Mouse (Mus musculus) neural tube, embryonic 11.5 days (tissue): ENCODE measurements around the gene Vmn1r218. TPM values are rescaled to one million over a fixed set of nuclear protein-coding genes. Genes with fewer than 3 reads are reported as not detected.
"Not testable (repeated sequence)": the region's sequence is repeated elsewhere in the genome, so short reads cannot be mapped to it uniquely, and the experiment has no call there.

Experiments
- ATAC-seq: fragments of 200-750 bp; cut with Nextera tagmentation; 2 replicates; pipeline ENCODE4 v1.8.0; 2017; ENCODE audit warnings: moderate number of reproducible peaks, mild to moderate bottlenecking, moderate TSS enrichment, moderate library complexity; ENCODE audit not compliant: insufficient read depth, low FRiP score, low TSS enrichment
- DNase-seq: peaks from one replicate; pipeline ENCODE4 v3.0.0-alpha.2; 2015; ENCODE audit warnings: low spot score
- H3K27ac ChIP-seq: fragments of 300-500 bp; sonication (generic); 2 replicates; pipeline ENCODE4 v1.5.1; 2014; ENCODE audit warnings: low read depth, mild to moderate bottlenecking, low read length
- H3K27me3 ChIP-seq: fragments of 300-500 bp; sonication (generic); 2 replicates; pipeline ENCODE4 v1.6.1; 2014; ENCODE audit warnings: mild to moderate bottlenecking, low read length, mixed read lengths; ENCODE audit not compliant: control insufficient read depth, insufficient read depth
- H3K36me3 ChIP-seq: fragments of 300-500 bp; sonication (generic); 2 replicates; pipeline ENCODE4 v1.6.1; 2014; ENCODE audit warnings: mild to moderate bottlenecking, low read length, moderate library complexity, mixed read lengths; ENCODE audit not compliant: control insufficient read depth, insufficient read depth
- H3K4me1 ChIP-seq: fragments of 300-500 bp; sonication (generic); 2 replicates; pipeline ENCODE4 v1.6.1; 2014; ENCODE audit warnings: low read length, mixed read lengths; ENCODE audit not compliant: control insufficient read depth, insufficient read depth
- H3K4me2 ChIP-seq: fragments of 300-500 bp; sonication (generic); 2 replicates; pipeline ENCODE4 v1.6.1; 2014; ENCODE audit warnings: low read depth, mild to moderate bottlenecking, moderate library complexity
- H3K4me3 ChIP-seq: fragments of 300-500 bp; sonication (generic); 2 replicates; pipeline ENCODE4 v1.5.1; 2014; ENCODE audit warnings: low read depth, low read length
- H3K9ac ChIP-seq: fragments of 300-500 bp; sonication (generic); 2 replicates; pipeline ENCODE4 v1.6.1; 2014; ENCODE audit warnings: mild to moderate bottlenecking, low read length
- H3K9me3 ChIP-seq: fragments of 300-500 bp; sonication (generic); 2 replicates; pipeline ENCODE4 v1.6.1; 2016; ENCODE audit warnings: low read length; ENCODE audit not compliant: control insufficient read depth
- WGBS: fragments of 180-500 bp; shearing (Covaris S2); extraction: QIAGEN DNeasy Blood & Tissue Kit; methylation state at CpG from one replicate; pipeline ENCODE4 v1.1.7; 2014; 5-methylcytosine and 5-hydroxymethylcytosine counted together
- polyA plus RNA-seq: library from polyadenylated mRNA; unstranded; fragments of >200 nt; fragmentation: Nextera tagmentation; extraction: Ambion mirVana; gene quantifications from 2 replicates; pipeline ENCODE4 v1.2.1, GENCODE M21; 2014

Gene Vmn1r218
- polyA plus RNA-seq: not detected in 2 replicates

DNA sequence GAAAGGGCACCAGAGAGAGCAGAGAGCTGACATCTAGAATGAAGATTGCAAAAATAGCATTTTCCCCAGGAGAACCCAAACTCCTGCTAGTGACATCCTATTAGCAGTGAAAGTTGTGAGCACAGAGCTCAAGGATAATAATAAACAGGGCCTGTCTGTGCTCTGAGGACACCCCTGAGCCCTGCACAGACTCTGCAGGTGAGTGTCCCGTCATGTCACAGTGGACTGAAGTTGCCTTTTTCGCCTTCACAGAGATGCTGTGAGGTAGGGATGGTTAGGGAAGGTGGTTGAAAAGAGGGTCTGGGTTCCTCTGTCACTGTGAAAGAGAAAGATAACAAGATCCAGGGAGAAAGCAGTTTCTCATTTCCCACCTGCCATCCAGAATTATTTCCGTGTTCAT lies at the start of gene Vmn1r218:
TSS of gene Vmn1r218 (plus strand) at position 57 of the 400 bp plus-strand sequence.
- WGBS: 81% methylated on average over 3 of the region's 3 CpGs

DNA sequence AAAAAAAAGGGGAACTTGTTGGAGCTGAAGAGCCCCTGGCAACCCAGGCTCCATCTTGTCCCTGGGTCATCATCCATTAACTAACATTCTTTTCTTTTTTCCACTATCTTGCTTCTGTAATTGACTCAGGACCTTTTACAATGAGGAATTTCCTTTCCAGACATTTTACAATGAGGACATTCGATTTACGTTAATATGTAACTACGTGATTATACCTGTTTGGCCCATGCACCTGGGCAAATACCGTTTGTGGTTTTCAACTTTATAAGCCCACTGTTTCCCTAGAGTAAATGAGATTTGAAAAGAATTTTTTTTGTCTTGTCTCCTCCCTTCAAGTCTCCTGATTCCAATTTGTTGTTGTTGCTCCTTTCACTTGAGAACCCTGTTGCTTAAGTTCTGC lies 38.6 kb upstream of the Vmn1r218 start:
- H3K9me3 ChIP-seq: no peaks in the 10 kb centered on the region
- no peak overlapping the region for H3K4me3 ChIP-seq
- no peaks in the 10 kb centered on the region for H3K4me1 ChIP-seq
- H3K27ac ChIP-seq: no peak overlapping the region
- H3K36me3 ChIP-seq: no peaks in the 10 kb centered on the region
- H3K27me3 ChIP-seq: no peaks in the 10 kb centered on the region
- 88% methylated on average over 4 of the region's 4 CpGs for WGBS
- DNase-seq (no peak), ATAC-seq (no peak)
- H3K4me2 ChIP-seq: no peak overlapping the region
- no peak overlapping the region for H3K9ac ChIP-seq

More for the DNA sequence above, at the start of gene Vmn1r218:
- DNase-seq (no peak), ATAC-seq (no peak)
- H3K9ac ChIP-seq: no peak within 1 kb of the TSS
- no peak within 1 kb of the TSS for H3K4me2 ChIP-seq
- H3K4me3 ChIP-seq: no peak within 1 kb of the TSS
- no peaks in the 10 kb centered on the region for H3K27me3 ChIP-seq
- H3K27ac ChIP-seq: no peak within 1 kb of the TSS
- H3K4me1 ChIP-seq: no peaks in the 10 kb centered on the region
- no peaks in the 10 kb centered on the region for H3K9me3 ChIP-seq
- no peaks in the 10 kb centered on the region for H3K36me3 ChIP-seq

GRCm38 (mm10) chr13:23118126-23118525 lies 14.8 kb upstream of the Vmn1r218 start, which contains the start of gene Vmn1r217:
Vmn1r217 (minus strand) TSS chr13:23118226.
- not testable (repeated sequence) for H3K27ac ChIP-seq, H3K4me1 ChIP-seq, H3K9ac ChIP-seq, ATAC-seq, H3K27me3 ChIP-seq, DNase-seq, H3K9me3 ChIP-seq, H3K4me3 ChIP-seq, H3K36me3 ChIP-seq, H3K4me2 ChIP-seq
- 67% methylated on average over 1 of the region's 1 CpGs for WGBS

DNA sequence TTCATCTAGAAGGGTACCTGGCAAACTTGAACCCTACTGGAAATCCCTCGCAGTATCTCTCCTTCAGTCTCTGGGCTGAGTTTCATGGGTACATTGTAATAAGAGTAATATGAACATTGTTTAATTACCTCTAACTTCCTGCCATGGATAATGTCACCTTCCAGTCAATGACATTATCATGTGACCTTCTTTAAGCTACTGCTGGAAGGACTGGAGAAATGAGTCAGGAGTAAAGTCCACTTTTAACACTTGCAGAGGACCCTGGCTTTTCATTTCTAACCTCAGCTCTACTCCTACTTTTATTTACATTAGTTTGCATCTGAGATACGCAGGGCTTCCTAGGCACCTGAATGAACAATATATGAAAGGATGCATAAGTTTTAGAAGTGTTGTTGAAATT lies 12.3 kb upstream of the Vmn1r218 start:
- no peak overlapping the region for H3K9ac ChIP-seq
- no peak overlapping the region for H3K4me3 ChIP-seq
- WGBS: 97% methylated on average over 2 of the region's 2 CpGs
- no peaks in the 10 kb centered on the region for H3K4me1 ChIP-seq
- no peaks in the 10 kb centered on the region for H3K9me3 ChIP-seq
- no peaks in the 10 kb centered on the region for H3K27me3 ChIP-seq
- no peak overlapping the region for H3K4me2 ChIP-seq
- ATAC-seq: no peak
- H3K36me3 ChIP-seq: no peaks in the 10 kb centered on the region
- no peak for DNase-seq
- no peak overlapping the region for H3K27ac ChIP-seq

GRCm38 (mm10) chr13:23133501-23133900 lies 546 bp downstream of the Vmn1r218 start:
- Histone ChIP-seq H3K27ac (no peak overlapping the region), H3K4me1 (no peaks in the 10 kb centered on the region), H3K9me3 (no peaks in the 10 kb centered on the region), H3K4me2 (no peak overlapping the region), H3K27me3 (no peaks in the 10 kb centered on the region), H3K4me3 (no peak overlapping the region), H3K9ac (no peak overlapping the region), H3K36me3 (no peaks in the 10 kb centered on the region)
- no peak for DNase-seq
- WGBS: 63% methylated on average over 1 of the region's 1 CpGs
- ATAC-seq: no peak

- Histone ChIP-seq H3K9ac (no peak overlapping the region), H3K27me3 (no peaks in the 10 kb centered on the region), H3K4me3 (no peak overlapping the region), H3K27ac (no peak overlapping the region), H3K9me3 (no peaks in the 10 kb centered on the region), H3K36me3 (no peaks in the 10 kb centered on the region), H3K4me2 (no peak overlapping the region), H3K4me1 (no peaks in the 10 kb centered on the region)
- DNase-seq (no peak), ATAC-seq (no peak)
- WGBS: 96% methylated on average over 2 of the region's 2 CpGs
Observed at GRCm38 (mm10) chr13:23138880-23139279, 5.9 kb downstream of the Vmn1r218 start.

- Histone ChIP-seq H3K27me3 (no peaks in the 10 kb centered on the region), H3K9me3 (no peaks in the 10 kb centered on the region), H3K9ac (no peak overlapping the region), H3K27ac (no peak overlapping the region), H3K36me3 (no peaks in the 10 kb centered on the region), H3K4me2 (no peak overlapping the region), H3K4me1 (no peaks in the 10 kb centered on the region), H3K4me3 (no peak overlapping the region)
- DNase-seq: no peak
- ATAC-seq: no peak
- 89% methylated on average over 3 of the region's 3 CpGs for WGBS
Observed at GRCm38 (mm10) chr13:23157848-23158247, 24.9 kb downstream of the Vmn1r218 start.

DNA sequence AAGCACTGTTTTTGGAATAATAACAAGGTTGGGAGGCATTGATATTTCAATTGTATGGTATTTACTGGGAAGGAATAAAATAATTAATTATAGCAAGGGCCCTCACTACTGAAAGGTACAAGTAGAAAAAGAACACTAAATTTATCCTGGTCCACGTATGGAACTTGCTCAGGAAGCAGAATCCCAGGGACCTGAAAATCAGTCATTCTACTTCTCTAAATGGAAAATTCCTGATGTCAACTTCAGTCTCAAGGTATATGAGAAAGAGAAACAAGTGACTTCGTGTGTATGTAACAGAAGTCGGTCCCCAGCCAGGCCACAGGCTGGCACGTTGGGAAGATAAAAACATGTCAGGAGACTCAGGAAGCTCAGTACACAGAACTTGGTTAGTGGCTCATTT lies 26.1 kb downstream of the Vmn1r218 start, which contains the start of gene Vmn1r219:
TSS of gene Vmn1r219 (plus strand) at position 301 of the 400 bp plus-strand sequence.
- no peak within 1 kb of the TSS for H3K4me2 ChIP-seq
- 83% methylated on average over 4 of the region's 4 CpGs for WGBS
- H3K9me3 ChIP-seq: no peaks in the 10 kb centered on the region
- H3K4me1 ChIP-seq: no peaks in the 10 kb centered on the region
- no peak within 1 kb of the TSS for H3K9ac ChIP-seq
- no peaks in the 10 kb centered on the region for H3K27me3 ChIP-seq
- no peak within 1 kb of the TSS for H3K27ac ChIP-seq
- no peak for DNase-seq
- ATAC-seq: no peak
- no peak within 1 kb of the TSS for H3K4me3 ChIP-seq
- H3K36me3 ChIP-seq: no peaks in the 10 kb centered on the region

DNA sequence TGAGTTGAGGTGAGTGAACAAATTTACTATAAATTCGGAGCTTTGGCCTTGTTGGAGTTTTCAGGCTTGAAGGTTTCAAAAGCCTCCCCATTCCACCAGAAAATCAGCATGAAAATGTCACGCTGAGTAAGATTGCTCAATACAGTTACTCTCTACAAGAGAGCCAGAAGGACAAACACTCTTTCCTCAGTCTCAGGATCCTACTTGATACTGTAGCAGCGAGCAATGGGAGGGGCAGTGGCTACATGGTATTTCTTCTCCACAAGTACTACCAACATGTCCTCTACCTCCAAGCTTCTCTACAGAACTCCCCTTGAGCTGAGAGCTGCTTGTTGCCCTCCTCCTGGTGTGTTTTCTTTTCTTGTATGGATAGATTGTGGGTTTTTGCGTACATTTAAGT lies 33.5 kb downstream of the Vmn1r218 start:
- WGBS: 83% methylated on average over 4 of the region's 4 CpGs
- H3K36me3 ChIP-seq, H3K4me3 ChIP-seq, H3K9me3 ChIP-seq, DNase-seq, H3K27ac ChIP-seq, H3K4me2 ChIP-seq, H3K27me3 ChIP-seq, H3K9ac ChIP-seq, H3K4me1 ChIP-seq, ATAC-seq: not testable (repeated sequence)
